Mouse (Mus musculus): Measurements from ENCODE around the gene Sept9. TPM values are rescaled to one million over a fixed set of nuclear protein-coding genes. Genes with fewer than 3 reads are reported as not detected.
A peak's percentile ranks its signal among the peaks of the same experiment; 100 is the strongest.

The Sept9 gene
- polyA plus RNA-seq, 2 experiments: 78.7 to 125 TPM

GRCm38 (mm10) chr11:117305509-117306188 is 106.2 kb downstream of the Sept9 start:
- Histone ChIP-seq H3K4me1 (ENCODE audit: control insufficient read depth, insufficient read depth, low read length) (peaks cover 55% of the 10 kb centered on the region), H3K9ac (ENCODE audit: low read depth, low read length, severe bottlenecking) (no peak overlapping the region), H3K4me3 (replicated peaks; ENCODE audit: low read length) (no peak overlapping the region), H3K36me3 (ENCODE audit: control insufficient read depth, insufficient read depth, low read length) (peaks cover 3% of the 10 kb centered on the region; the same call in 1 of the 2 replicates), H3K4me2 (replicated peaks; ENCODE audit: low read depth, low read length, severe bottlenecking) (no peak overlapping the region), H3K9me3 (ENCODE audit: control insufficient read depth, low read length) (no peaks in the 10 kb centered on the region), H3K27ac (replicated peaks; ENCODE audit: low read depth, low read length) (no peak overlapping the region), H3K27me3 (ENCODE audit: control insufficient read depth, insufficient read depth, low read length) (no peaks in the 10 kb centered on the region)
- DNase-seq (ENCODE audit: low spot score): no peak
- no peak for ATAC-seq (ENCODE audit: low FRiP score, low read depth)
- TF ChIP-seq POLR2A (IDR thresholded peaks at IDR 0.05; ENCODE audit: borderline replicate concordance, extremely low read depth, insufficient read depth, insufficient read length): no peak
- 68% methylated on average over 7 of the region's 7 CpGs for WGBS

GRCm38 (mm10) chr11:117306311-117307088 is 107.0 kb downstream of the Sept9 start:
- Histone ChIP-seq H3K4me2 (replicated peaks; ENCODE audit: low read depth, low read length, severe bottlenecking) (no peak overlapping the region), H3K27me3 (ENCODE audit: control insufficient read depth, insufficient read depth, low read length) (no peaks in the 10 kb centered on the region), H3K9ac (ENCODE audit: low read depth, low read length, severe bottlenecking) (no peak overlapping the region), H3K4me1 (ENCODE audit: control insufficient read depth, insufficient read depth, low read length) (peaks cover 64% of the 10 kb centered on the region), H3K4me3 (replicated peaks; ENCODE audit: low read length) (no peak overlapping the region), H3K9me3 (ENCODE audit: control insufficient read depth, low read length) (no peaks in the 10 kb centered on the region), H3K27ac (replicated peaks; ENCODE audit: low read depth, low read length) (0 out of 2 replicates have a peak overlapping the region, but pooled peaks have one; percentile 19), H3K36me3 (ENCODE audit: control insufficient read depth, insufficient read depth, low read length) (peaks cover 3% of the 10 kb centered on the region; the same call in 1 of the 2 replicates)
- WGBS: 51% methylated on average over 14 of the region's 14 CpGs
- DNase-seq (ENCODE audit: low spot score) (no peak), ATAC-seq (ENCODE audit: low FRiP score, low read depth) (no peak)
- TF ChIP-seq POLR2A (IDR thresholded peaks at IDR 0.05; ENCODE audit: borderline replicate concordance, extremely low read depth, insufficient read depth, insufficient read length): no peak

- TF ChIP-seq POLR2A (IDR thresholded peaks at IDR 0.05; ENCODE audit: borderline replicate concordance, extremely low read depth, insufficient read depth, insufficient read length): no peak
- H3K4me3 ChIP-seq (replicated peaks; ENCODE audit: low read length): no peak overlapping the region
- ATAC-seq (ENCODE audit: low FRiP score, low read depth): no peak
- peaks cover 3% of the 10 kb centered on the region; the same call in 1 of the 2 replicates for H3K36me3 ChIP-seq (ENCODE audit: control insufficient read depth, insufficient read depth, low read length)
- H3K27ac ChIP-seq (replicated peaks; ENCODE audit: low read depth, low read length): peak overlapping the region; percentile 50
- DNase-seq (ENCODE audit: low spot score): no peak
- H3K9ac ChIP-seq (ENCODE audit: low read depth, low read length, severe bottlenecking): no peak overlapping the region
- no peak overlapping the region for H3K4me2 ChIP-seq (replicated peaks; ENCODE audit: low read depth, low read length, severe bottlenecking)
- no peaks in the 10 kb centered on the region for H3K9me3 ChIP-seq (ENCODE audit: control insufficient read depth, low read length)
- no peaks in the 10 kb centered on the region for H3K27me3 ChIP-seq (ENCODE audit: control insufficient read depth, insufficient read depth, low read length)
- H3K4me1 ChIP-seq (ENCODE audit: control insufficient read depth, insufficient read depth, low read length): peaks cover 73% of the 10 kb centered on the region
- WGBS: 24% methylated on average over 13 of the region's 13 CpGs
Measured at GRCm38 (mm10) chr11:117307895-117308786, 108.7 kb downstream of the Sept9 start.

- no peak for TF ChIP-seq POLR2A (IDR thresholded peaks at IDR 0.05; ENCODE audit: borderline replicate concordance, extremely low read depth, insufficient read depth, insufficient read length)
- no peaks in the 10 kb centered on the region for H3K27me3 ChIP-seq (ENCODE audit: control insufficient read depth, insufficient read depth, low read length)
- peaks cover 77% of the 10 kb centered on the region for H3K4me1 ChIP-seq (ENCODE audit: control insufficient read depth, insufficient read depth, low read length)
- 0 out of 2 replicates have a peak overlapping the region, but pooled peaks have one; percentile 9 for H3K27ac ChIP-seq (replicated peaks; ENCODE audit: low read depth, low read length)
- DNase-seq (ENCODE audit: low spot score): no peak
- no peaks in the 10 kb centered on the region for H3K9me3 ChIP-seq (ENCODE audit: control insufficient read depth, low read length)
- no peak overlapping the region for H3K4me3 ChIP-seq (replicated peaks; ENCODE audit: low read length)
- H3K36me3 ChIP-seq (ENCODE audit: control insufficient read depth, insufficient read depth, low read length): peaks cover 3% of the 10 kb centered on the region; the same call in 1 of the 2 replicates
- WGBS: 50% methylated on average over 17 of the region's 17 CpGs
- no peak overlapping the region for H3K4me2 ChIP-seq (replicated peaks; ENCODE audit: low read depth, low read length, severe bottlenecking)
- 0 out of 2 replicates have a peak overlapping the region, but pooled peaks have one; percentile 1 for H3K9ac ChIP-seq (ENCODE audit: low read depth, low read length, severe bottlenecking)
- no peak for ATAC-seq (ENCODE audit: low FRiP score, low read depth)
Measured at GRCm38 (mm10) chr11:117309108-117309917, 109.9 kb downstream of the Sept9 start.
